Mouse (Mus musculus) adrenal gland, adult 2 months (tissue): ENCODE data around the gene Slc33a1. TPM values are rescaled to one million over a fixed set of nuclear protein-coding genes. Genes with fewer than 3 reads are reported as not detected.

Experiments used
- DNase-seq: peaks from one replicate; pipeline ENCODE4 v3.0.0; 2021
- long read RNA-seq: library from polyadenylated mRNA; stranded (forward); transcript quantifications from one replicate; pipeline ENCODE4 v2.0.0, GENCODE M21; 2021
- polyA plus RNA-seq: library from polyadenylated mRNA; depleted of rRNA; stranded (reverse); fragments of >200 nt; gene quantifications from 2 replicates; pipeline ENCODE4 v1.2.3, GENCODE M21; 2012; rRNA removed
- total RNA-seq, 2 experiments: library from RNA; stranded (reverse); gene quantifications; 2 replicates each; pipeline ENCODE4 v1.2.3; 2021

The Slc33a1 gene
- total RNA-seq: 10 to 100 TPM; 25.5 to 39.3 TPM
- polyA plus RNA-seq: 33.2 and 35.2 TPM in 2 replicates
- long read RNA-seq, transcript Slc33a1-201 (6 exons, 3,150 nt): major isoform, 47 of 52 reads
- long read RNA-seq, partial matches to known transcripts: 0 of 52 reads
- long read RNA-seq, other reads (novel, unspliced or antisense): 4 of 52 reads

- peak; percentile 99 for DNase-seq
Measured at GRCm38 (mm10) chr3:63964100-63964921, at the start of gene Slc33a1. TSS of gene Slc33a1 (minus strand) at chr3:63964768.

- DNase-seq: no peak
Measured at GRCm38 (mm10) chr3:63988722-63989440, 24.3 kb upstream of the Slc33a1 start.

- DNase-seq: no peak
Measured at GRCm38 (mm10) chr3:63986656-63987055, 22.1 kb upstream of the Slc33a1 start.

GRCm38 (mm10) chr3:63977895-63978294, 13.3 kb upstream of the Slc33a1 start:
- DNase-seq: no peak

- peak; percentile 95 for DNase-seq
Measured at GRCm38 (mm10) chr3:63975955-63976908, 11.7 kb upstream of the Slc33a1 start, which contains the start of gene Gmps. TSS of gene Gmps (plus strand) at chr3:63976106.

- no peak for DNase-seq
Measured at GRCm38 (mm10) chr3:63965929-63966328, 1.4 kb upstream of the Slc33a1 start.

GRCm38 (mm10) chr3:63964922-63965249, 318 bp upstream of the Slc33a1 start:
- DNase-seq: no peak

GRCm38 (mm10) chr3:63963421-63964099, 1.0 kb downstream of the Slc33a1 start:
- DNase-seq: peak; percentile 30

- DNase-seq: no peak
Measured at GRCm38 (mm10) chr3:63949837-63950236, 14.7 kb downstream of the Slc33a1 start.

GRCm38 (mm10) chr3:63941204-63941850, 23.2 kb downstream of the Slc33a1 start:
- peak; percentile 6 for DNase-seq

GRCm38 (mm10) chr3:63938928-63939327, 25.6 kb downstream of the Slc33a1 start:
- no peak for DNase-seq

- DNase-seq: peak; percentile 95
Measured at GRCm38 (mm10) chr3:63928878-63929859, 35.4 kb downstream of the Slc33a1 start, which contains the start of gene E130311K13Rik. TSS of gene E130311K13Rik (minus strand) at chr3:63929472.

GRCm38 (mm10) chr3:63919634-63920033, 44.9 kb downstream of the Slc33a1 start:
- peak; percentile 19 for DNase-seq

- no peak for DNase-seq
Measured at GRCm38 (mm10) chr3:63910301-63910700, 54.3 kb downstream of the Slc33a1 start.

GRCm38 (mm10) chr3:63905241-63905640, 59.3 kb downstream of the Slc33a1 start:
- peak; percentile 18 for DNase-seq

- DNase-seq: no peak
Measured at GRCm38 (mm10) chr3:63904157-63904556, 60.4 kb downstream of the Slc33a1 start.

GRCm38 (mm10) chr3:63900021-63900571, 64.5 kb downstream of the Slc33a1 start:
- DNase-seq: no peak

- peak; percentile 53 for DNase-seq
Measured at GRCm38 (mm10) chr3:63899309-63899695, 65.3 kb downstream of the Slc33a1 start, which contains the start of gene Plch1. TSS of gene Plch1 (minus strand) at chr3:63899472.
